Mouse (Mus musculus): Measurements from ENCODE around the gene Gnao1. TPM values are rescaled to one million over a fixed set of nuclear protein-coding genes. Genes with fewer than 3 reads are reported as not detected.

The Gnao1 gene
- total and polyA plus RNA-seq, 3 experiments: 1.1 to 13.5 (median 3.5) TPM

DNA sequence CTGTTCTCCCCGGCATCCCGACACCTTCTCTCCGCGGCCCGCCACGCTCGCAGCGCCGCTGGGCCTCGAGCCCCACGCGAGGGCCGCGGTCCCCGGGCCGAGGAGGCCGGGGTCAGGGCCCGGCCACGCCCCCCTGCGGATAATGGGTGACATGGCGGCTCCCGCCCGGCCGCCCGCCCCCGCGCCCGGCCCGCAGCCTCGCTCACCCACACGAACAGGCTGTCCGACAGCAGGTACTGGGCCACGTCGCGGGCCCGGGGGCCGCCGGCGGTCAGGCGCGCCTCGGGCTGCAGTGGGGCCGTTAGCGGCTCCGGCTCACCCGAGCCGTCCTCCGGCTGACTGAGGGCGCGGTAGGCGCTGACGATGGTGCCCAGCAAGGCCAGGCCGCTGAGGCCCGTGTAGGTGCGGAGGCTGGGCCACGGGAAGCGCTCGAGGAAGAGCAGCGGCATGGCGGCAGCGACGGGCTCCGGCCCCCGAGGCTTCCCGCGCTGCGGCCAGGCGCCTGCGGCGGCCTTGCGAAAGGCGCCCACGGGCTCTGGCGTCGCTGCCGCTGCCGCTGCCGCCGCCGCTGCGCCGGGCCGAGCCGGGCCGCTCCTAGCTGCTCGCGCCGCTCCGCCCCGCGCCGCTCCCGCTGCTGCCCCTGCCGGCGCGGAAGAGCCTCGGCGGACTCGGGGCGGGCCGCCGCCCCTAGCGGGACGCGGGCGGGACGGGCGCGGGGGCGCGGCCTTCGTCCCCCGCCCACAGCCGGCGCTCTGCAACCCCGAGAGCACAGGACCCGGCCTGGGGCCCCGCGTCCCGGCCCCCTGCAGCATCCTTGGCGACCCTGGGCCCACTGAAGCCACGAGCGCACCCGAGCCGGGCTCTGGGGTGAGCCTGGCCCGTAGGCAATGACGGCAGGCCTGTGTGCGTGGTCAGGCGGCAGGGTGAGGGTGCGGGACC lies 202.5 kb downstream of the Gnao1 start, which contains the start of gene Amfr (continued):
- TF ChIP-seq GABPA (IDR thresholded peaks at IDR 0.05; ENCODE audit: insufficient replicate concordance, low read depth, low read length): no peak

GRCm38 (mm10) chr8:94013026-94013612 lies 203.4 kb downstream of the Gnao1 start:
- no peak for DNase-seq (ENCODE audit: extremely low read depth)
- in situ Hi-C loops (cut with MboI; ENCODE audit: low pct_ligation_motif_present, low pct_unique_long_range_greater_than_20kb, low sequenced_read_pairs) (no loop called here), dilution Hi-C loops (cut with MboI; ENCODE audit: extremely low pct_ligation_motif_present, extremely low pct_unique_long_range_greater_than_20kb, low sequenced_read_pairs) (no loop called here)
- peaks cover 32% of the 10 kb centered on the region for H3K79me2 ChIP-seq (replicated peaks; ENCODE audit: control insufficient read depth, extremely low read depth, insufficient read depth, poor library complexity, severe bottlenecking)
- H3K4me2 ChIP-seq (ENCODE audit: insufficient read depth, low read depth, poor library complexity, severe bottlenecking): peak overlapping the region; percentile 42
- H3K4me1 ChIP-seq (ENCODE audit: control insufficient read depth in 1 of 2, insufficient read depth in 2 of 2): peaks cover 7 to 28% of the 10 kb centered on the region in 2 experiments
- H3K27ac ChIP-seq (ENCODE audit: insufficient read depth, low read depth): no peak overlapping the region
- no peaks in the 10 kb centered on the region for H3K27me3 ChIP-seq (replicated peaks)
- no peak for TF ChIP-seq KAT2A (IDR thresholded peaks at IDR 0.05; ENCODE audit: insufficient replicate concordance, low read length)
- peak overlapping the region; percentile 30 to 96 (median 89) for H3K4me3 ChIP-seq (replicated peaks in 1 of 3; ENCODE audit: low read depth in 2 of 3, low read length in 2 of 3, poor library complexity in 1 of 3)
- peak overlapping the region; percentile 42 for H3K9ac ChIP-seq (ENCODE audit: insufficient read depth, low read depth)
- H3K9me3 ChIP-seq (replicated peaks; ENCODE audit: low read length): no peaks in the 10 kb centered on the region
- peaks cover 0 to 10% of the 10 kb centered on the region in 2 experiments for H3K36me3 ChIP-seq (replicated peaks in 1 of 2; ENCODE audit: control insufficient read depth in 1 of 2, insufficient read depth in 1 of 2, low read length in 1 of 2)

Other genes with a start within 250 kb of the Gnao1 start
- 101 and 126 TPM in 2 replicates for gene Amfr, start 202.9 kb downstream of the Gnao1 start, total RNA-seq (2012; rRNA removed)
- 79.9 and 102 TPM in 2 replicates for gene Amfr, start 202.9 kb downstream of the Gnao1 start, total RNA-seq (2014; rRNA removed)
- gene Amfr, start 202.9 kb downstream of the Gnao1 start, polyA plus RNA-seq (2012; ENCODE audit: insufficient read length, low read depth): 71.0 and 86.7 TPM in 2 replicates
- 138 and 142 TPM in 2 replicates for gene Nudt21, start 227.1 kb downstream of the Gnao1 start, total RNA-seq (2012; rRNA removed)
- gene Nudt21, start 227.1 kb downstream of the Gnao1 start, total RNA-seq (2014; rRNA removed): 247 and 282 TPM in 2 replicates
- 78.3 and 91.0 TPM in 2 replicates for gene Nudt21, start 227.1 kb downstream of the Gnao1 start, polyA plus RNA-seq (2012; ENCODE audit: insufficient read length, low read depth)
- gene Ogfod1, start 227.2 kb downstream of the Gnao1 start, total RNA-seq (2012; rRNA removed): 16.6 and 20.1 TPM in 2 replicates
- 23.4 and 26.9 TPM in 2 replicates for gene Ogfod1, start 227.2 kb downstream of the Gnao1 start, total RNA-seq (2014; rRNA removed)
- gene Ogfod1, start 227.2 kb downstream of the Gnao1 start, polyA plus RNA-seq (2012; ENCODE audit: insufficient read length, low read depth): 30.5 and 31.9 TPM in 2 replicates

Measured in CH12.LX (cell line).